Mouse (Mus musculus) gastrocnemius, postnatal 36 days (tissue): Measurements from ENCODE around the gene Mrpl4. TPM values are rescaled to one million over a fixed set of nuclear protein-coding genes. Genes with fewer than 3 reads are reported as not detected.
"Not testable (repeated sequence)": the region's sequence is repeated elsewhere in the genome, so short reads cannot be mapped to it uniquely, and the experiment has no call there.

ENCODE experiments used
- DNase-seq, 2 experiments: peaks; one replicate each; pipeline ENCODE4 v3.0.0; 2022
- intact Hi-C: fragments of 180-260 bp; cut with DNase I; formaldehyde crosslinking; loops from one replicate; pipeline ENCODE4 v1.15.1; 2025
- microRNA-seq, 2 experiments: library from miRNA; unstranded; fragments of <30 nt; microRNA quantifications; one replicate each; pipeline ENCODE4 v1.2.0; 2021
- total RNA-seq, 2 experiments: library from RNA; stranded (reverse); gene quantifications; 2 replicates each; pipeline ENCODE4 v1.2.3; 2021

Mrpl4 gene
- total RNA-seq, 2 experiments from 2014 or later, result 58.5 to 58.7 TPM

- intact Hi-C loops, result loop anchor here (5.0 kb wide), 1 partner anchor 104 kb away; no protein-coding TSS in a partner anchor
- DNase-seq, result peak; percentile 81 to 82
Measured at GRCm38 (mm10) chr9:21033136-21033535, 30.6 kb downstream of the Mrpl4 start.

GRCm38 (mm10) chr9:21034481-21035085 is 32.0 kb downstream of the Mrpl4 start:
- DNase-seq, result no peak
- intact Hi-C loops, result loop anchor here (5.0 kb wide), 1 partner anchor 103 kb away; no protein-coding TSS in a partner anchor

DNA sequence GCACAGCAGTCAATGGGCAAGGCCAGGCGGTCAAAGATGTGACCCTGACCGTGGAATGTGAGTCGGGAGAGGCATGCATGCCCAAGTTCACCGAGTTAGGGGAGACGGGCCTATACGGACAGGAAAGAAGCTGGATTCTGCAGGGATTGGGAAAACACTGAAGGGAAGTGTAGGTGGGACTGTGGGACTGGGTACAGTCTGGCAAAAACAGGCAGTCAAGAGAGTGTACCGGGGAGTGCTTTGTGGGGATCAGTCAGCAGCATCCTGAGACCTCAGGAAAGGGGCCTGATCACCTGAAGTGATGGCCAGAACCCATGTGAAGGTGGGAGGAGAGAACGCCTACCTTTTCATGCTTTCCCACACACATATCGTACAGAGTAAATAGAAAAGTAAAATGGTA is 33.0 kb downstream of the Mrpl4 start:
- no peak for DNase-seq
- intact Hi-C loops, result no loop called here

GRCm38 (mm10) chr9:21036161-21036560 is 33.6 kb downstream of the Mrpl4 start:
- DNase-seq, result no peak
- intact Hi-C loops, result no loop called here

GRCm38 (mm10) chr9:21036666-21037065 is 34.1 kb downstream of the Mrpl4 start:
- DNase-seq, result no peak
- intact Hi-C loops, result no loop called here

- intact Hi-C loops, result no loop called here
Measured at GRCm38 (mm10) chr9:21037481-21037891, 34.9 kb downstream of the Mrpl4 start.

DNA sequence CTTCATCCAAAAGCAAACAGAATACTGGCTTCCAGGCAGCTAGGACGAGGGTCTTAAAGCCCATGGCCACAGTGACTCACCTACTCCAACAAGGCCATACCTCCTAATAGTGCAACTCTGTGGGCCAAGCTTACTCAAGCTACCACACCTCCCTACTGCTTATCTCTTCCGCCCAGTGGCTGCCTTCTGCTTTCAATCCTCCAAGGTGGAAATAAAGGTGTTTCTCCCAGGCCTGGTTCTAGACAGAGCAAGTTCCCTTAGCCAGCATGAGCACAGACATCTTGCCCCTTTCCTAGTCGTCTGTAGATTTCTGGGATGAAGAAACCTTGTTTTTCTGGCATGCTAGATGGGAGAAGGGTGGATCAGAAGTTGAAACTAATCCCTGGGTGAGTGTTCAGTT is 37.2 kb downstream of the Mrpl4 start:
- intact Hi-C loops, result no loop called here
- no peak for DNase-seq

More at GRCm38 (mm10) chr9:21037481-21037891, 34.9 kb downstream of the Mrpl4 start:
- DNase-seq, result no peak

DNA sequence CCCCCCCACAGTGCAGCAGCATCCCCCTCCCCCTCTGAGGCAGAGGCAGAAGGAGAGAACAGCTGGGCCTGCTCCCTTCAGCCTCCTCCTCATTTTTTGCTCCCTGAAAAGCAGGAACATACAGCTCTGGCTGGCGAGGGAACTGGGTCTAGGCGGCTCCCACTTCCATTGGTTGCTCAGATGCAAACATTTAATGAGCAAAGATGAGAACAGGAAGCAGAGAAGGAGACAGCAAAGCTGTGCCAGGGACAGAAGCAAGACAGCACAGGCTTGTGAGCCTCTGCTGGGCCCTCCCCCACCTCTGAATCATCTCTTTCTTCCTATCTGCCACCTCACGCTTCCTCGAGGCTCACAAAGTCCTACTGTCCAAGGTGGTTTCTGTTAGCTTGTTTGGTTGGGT is 38.8 kb downstream of the Mrpl4 start:
- intact Hi-C loops, result no loop called here
- no peak for DNase-seq

- intact Hi-C loops, result no loop called here
- no peak for DNase-seq
Measured at GRCm38 (mm10) chr9:21043563-21043962, 41.0 kb downstream of the Mrpl4 start.

DNA sequence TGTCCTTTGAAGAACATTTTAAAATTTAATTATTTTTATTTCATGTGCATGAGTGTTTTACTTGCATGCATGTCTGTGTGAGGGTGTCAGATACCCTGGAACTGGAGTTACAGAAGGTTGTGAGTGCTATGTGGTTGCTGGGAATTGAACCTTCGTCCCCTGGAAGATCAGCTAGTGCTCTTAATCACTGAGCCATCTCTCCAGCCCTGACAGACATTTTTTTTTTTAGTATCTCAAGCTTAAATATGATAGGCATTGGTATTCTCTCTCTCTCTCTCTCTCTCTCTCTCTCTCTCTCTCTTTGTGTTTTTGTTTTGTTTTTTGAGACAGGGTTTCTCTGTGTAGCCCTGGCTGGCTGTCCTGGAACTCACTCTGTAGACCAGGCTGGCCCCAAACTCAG is 42.2 kb downstream of the Mrpl4 start:
- intact Hi-C loops, DNase-seq: not testable (repeated sequence)

GRCm38 (mm10) chr9:21045235-21045634 is 42.7 kb downstream of the Mrpl4 start:
- intact Hi-C loops, result no loop called here
- DNase-seq, result no peak

GRCm38 (mm10) chr9:21051578-21051977 is 49.0 kb downstream of the Mrpl4 start:
- intact Hi-C loops, result no loop called here
- no peak for DNase-seq

Small RNA genes lying within 50 kb of the gene (microRNA-seq; reads per million reads assigned to microRNA genes)
- 0 reads per million in 2 experiments for gene Mir1900

Other genes starting within 250 kb of the Mrpl4 start
- gene Col5a3, start 187.7 kb upstream of the Mrpl4 start, total RNA-seq, result 10 to 100 TPM; 26.1 to 33.6 TPM
- under 1 TPM; 0.17 to 0.23 TPM for gene Rdh8, start 184.2 kb upstream of the Mrpl4 start, total RNA-seq
- gene A230050P20Rik, start 134.1 kb upstream of the Mrpl4 start, total RNA-seq, result 1 to 10 TPM; 1.7 TPM
- 1 to 10 TPM; 3.8 to 5.2 TPM for gene Angptl6, start 123.0 kb upstream of the Mrpl4 start, total RNA-seq
- 1 to 10 TPM; 6.1 to 8.7 TPM for gene Ppan, start 114.6 kb upstream of the Mrpl4 start, total RNA-seq
- 10 to 100 TPM; 88.8 to 96.0 TPM for gene Eif3g, start 104.1 kb upstream of the Mrpl4 start, total RNA-seq
- gene Dnmt1, start 42.9 kb upstream of the Mrpl4 start, total RNA-seq, result 1 to 10 TPM; 6.0 to 7.7 TPM
- gene S1pr2, start 26.0 kb upstream of the Mrpl4 start, total RNA-seq, result 1 to 10 TPM; 1.5 to 1.6 TPM
- 1 to 10 TPM; 1.9 to 2.1 TPM for gene Icam1, start 13.2 kb downstream of the Mrpl4 start, total RNA-seq
- 1 to 10 TPM; 1.2 to 1.7 TPM for gene Icam4, start 26.6 kb downstream of the Mrpl4 start, total RNA-seq
- not detected for gene Icam5, start 29.3 kb downstream of the Mrpl4 start, total RNA-seq
- not detected for gene Zglp1, start 64.4 kb downstream of the Mrpl4 start, total RNA-seq
- gene Gm49373, start 70.4 kb downstream of the Mrpl4 start, total RNA-seq, result under 1 TPM in 1 of 2 experiments, not detected in 1; 0.17 TPM
- gene Fdx1l, start 70.9 kb downstream of the Mrpl4 start, total RNA-seq, result 10 to 100 TPM; 37.5 to 40.4 TPM
- 1 to 10 TPM; 1.6 TPM for gene Gm38431, start 89.3 kb downstream of the Mrpl4 start, total RNA-seq
- gene Raver1, start 89.3 kb downstream of the Mrpl4 start, total RNA-seq, result 10 to 100 TPM; 13.8 to 17.9 TPM
- 1 to 10 TPM; 4.2 to 4.4 TPM for gene Tyk2, start 128.5 kb downstream of the Mrpl4 start, total RNA-seq
- gene Cdc37, start 147.2 kb downstream of the Mrpl4 start, total RNA-seq, result 100 to 1,000 TPM; 123 to 126 TPM
- 10 to 100 TPM; 42.2 to 53.9 TPM for gene Pde4a, start 163.0 kb downstream of the Mrpl4 start, total RNA-seq
- gene Keap1, start 236.6 kb downstream of the Mrpl4 start, total RNA-seq, result 10 to 100 TPM; 56.5 to 58.3 TPM
- under 1 TPM in 1 of 2 experiments, not detected in 1; 0.12 TPM for gene S1pr5, start 245.7 kb downstream of the Mrpl4 start, total RNA-seq